Mouse (Mus musculus): ENCODE results near the gene Synpo2.

Synpo2 gene

GRCm38 (mm10) chr3:123164183-123164582 is 71.8 kb downstream of the Synpo2 start:
- no peak for DNase-seq (ENCODE audit: low read depth)

DNA sequence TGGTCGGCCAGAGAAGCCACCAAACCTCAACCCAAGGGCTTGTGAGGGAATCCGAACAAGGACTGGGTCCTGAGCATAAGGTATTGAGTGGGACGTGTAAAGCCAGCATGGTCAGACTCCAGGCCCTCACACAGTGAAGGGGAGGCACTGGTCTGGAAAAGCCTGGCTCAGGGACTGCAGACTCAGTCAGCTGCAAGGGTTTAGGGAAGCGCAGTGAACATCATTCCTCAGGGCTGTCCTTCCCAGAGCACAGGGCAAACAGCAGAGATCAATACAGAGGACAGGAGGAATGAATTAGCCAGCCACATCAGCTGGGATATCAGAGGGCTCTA is 72.8 kb downstream of the Synpo2 start:
- no peak for DNase-seq (ENCODE audit: low read depth)

DNA sequence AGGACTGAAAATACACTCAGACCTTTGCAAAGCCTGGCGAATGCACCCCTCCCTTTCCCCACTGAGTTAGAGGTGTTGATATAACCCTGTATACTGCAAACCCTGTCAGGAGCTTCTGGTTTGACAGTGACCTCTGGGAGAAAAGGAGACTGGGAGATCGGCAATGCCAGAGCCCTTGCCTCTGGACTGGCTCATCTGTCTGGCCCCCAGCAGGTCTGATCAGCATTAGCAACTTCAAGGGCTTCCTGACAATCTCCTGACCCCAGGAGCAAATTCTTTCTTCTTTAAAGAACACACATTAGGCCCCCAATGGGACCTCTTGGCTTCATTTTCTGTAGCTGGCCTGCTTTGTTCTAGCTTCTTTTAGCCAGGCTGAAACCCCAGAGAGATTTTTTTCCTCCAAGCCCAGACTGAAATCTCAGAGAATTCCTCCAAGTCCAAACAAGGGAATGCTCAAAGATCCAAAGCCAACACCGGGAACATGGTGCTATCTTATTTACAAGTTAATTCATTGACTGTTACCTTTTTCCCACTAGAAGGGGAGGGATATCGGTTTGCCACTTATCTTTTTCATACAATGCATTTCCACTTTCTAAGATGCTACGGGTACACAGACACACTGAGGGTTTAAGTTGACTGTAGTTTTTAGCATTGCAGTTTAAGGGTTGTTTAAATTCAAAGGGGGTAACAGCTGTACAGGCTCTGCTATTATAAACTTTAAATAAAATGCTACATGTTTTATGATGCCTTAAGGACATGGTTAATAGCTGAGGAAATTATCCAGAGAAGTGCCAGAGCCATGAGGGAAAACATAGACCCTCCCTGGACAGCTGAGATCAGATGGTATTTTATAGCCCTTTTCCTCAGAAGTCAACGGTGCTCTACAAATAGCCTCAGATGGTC is 73.4 kb downstream of the Synpo2 start:
- no peak for DNase-seq (ENCODE audit: low read depth)

- peak; percentile 34 for DNase-seq (ENCODE audit: low read depth)
Measured at GRCm38 (mm10) chr3:123160792-123161191, 75.2 kb downstream of the Synpo2 start.

DNA sequence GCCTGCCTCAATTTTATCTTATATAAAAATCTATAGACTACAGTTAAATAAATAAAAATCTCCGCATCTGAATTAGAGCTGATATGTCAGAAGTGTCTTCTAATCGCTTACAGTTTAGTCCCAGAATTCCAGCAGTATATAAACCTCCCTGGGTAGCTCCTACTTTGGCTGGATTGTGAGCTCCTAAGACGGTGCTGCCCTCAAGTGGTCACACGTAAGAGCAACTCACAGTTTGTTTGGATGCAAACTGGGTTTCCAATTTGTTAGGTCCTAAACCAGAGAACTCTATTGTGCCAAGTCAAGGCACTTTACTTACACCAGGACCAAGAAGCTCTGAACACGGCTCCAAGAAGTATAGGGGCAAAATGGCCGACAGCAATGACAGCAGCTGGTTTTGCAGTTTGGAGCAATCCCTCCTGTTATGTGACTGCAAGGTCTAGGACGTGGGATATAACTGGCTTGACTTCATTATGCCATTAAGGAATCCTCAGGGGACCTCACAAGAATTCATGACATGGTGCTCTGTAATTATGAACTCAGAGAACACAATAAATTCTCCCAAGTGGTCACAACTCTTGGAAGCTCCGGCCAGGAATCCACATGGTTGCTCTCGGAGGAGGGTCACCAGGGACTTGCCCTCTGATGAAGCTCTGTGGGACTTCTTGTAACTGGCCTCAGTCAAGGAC is 76.7 kb downstream of the Synpo2 start:
- peak; percentile 11 for DNase-seq (ENCODE audit: low read depth)

- no peak for DNase-seq (ENCODE audit: low read depth)
Measured at GRCm38 (mm10) chr3:123158579-123158978, 77.4 kb downstream of the Synpo2 start.

DNA sequence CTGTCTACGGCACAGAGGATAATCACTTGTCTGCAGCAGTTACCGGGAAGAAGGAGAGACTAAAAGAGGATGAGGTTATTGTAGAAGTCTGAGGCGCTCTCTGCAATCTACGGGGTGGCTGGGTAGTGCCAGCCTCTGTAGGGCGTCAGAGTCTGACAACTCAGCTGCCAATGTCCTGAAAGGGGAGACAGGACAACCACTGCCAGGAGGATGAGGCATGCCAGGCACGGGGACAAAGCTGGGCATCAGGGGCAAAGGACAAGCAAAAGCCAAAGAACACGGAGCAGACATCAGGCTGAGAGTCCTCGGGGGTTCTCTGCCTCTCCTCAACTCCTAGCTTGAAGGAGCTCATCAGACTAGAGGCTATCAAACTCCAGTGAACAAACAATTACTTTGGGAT is 82.6 kb downstream of the Synpo2 start:
- no peak for DNase-seq (ENCODE audit: low read depth)

DNA sequence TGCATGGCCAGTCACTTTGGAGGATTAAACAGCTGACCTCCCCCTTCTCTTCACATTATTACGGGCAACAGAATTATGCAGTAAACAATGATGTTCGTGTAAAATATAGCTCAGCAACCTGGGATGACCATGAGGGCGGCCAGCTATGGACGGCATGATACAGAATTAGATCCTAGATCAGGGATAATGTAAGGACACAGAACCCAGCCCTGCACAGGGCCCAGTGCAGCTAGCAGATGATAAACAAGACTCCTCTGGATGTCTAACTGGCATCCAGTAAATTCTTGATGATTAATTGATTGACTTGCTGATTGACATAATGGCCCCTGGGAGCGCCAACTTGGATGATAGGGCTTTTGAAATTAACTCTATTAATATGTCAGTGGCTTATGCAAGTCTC is 83.0 kb downstream of the Synpo2 start:
- DNase-seq (ENCODE audit: low read depth) = no peak

DNA sequence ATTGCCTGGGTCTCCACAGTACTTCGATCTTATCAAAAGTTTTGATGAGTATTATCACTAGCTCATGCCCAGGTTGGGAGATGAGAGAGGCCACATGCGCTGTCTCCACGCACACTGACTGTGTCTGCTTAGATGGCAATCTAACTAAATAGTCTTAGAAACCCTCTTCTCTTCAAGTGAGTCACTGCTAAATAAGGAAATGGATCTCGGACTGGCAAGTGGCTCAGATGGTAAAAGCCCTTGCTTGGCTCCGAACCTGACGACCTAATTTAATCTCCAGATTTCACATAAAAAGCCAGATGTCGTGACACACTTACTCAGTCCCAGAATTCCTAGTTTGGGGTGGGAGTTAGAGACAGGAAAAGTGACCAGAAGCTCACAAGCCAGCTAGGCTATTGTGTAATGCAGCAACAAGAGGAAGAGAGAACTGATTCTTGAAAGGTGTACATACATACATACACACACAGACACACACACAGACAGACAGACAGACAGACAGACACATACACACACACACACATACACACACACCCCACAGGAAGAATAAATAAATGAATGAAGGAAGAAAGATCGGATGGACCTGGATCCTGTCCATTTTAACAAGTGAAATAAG is 85.3 kb downstream of the Synpo2 start:
- DNase-seq (ENCODE audit: low read depth) = no peak

DNA sequence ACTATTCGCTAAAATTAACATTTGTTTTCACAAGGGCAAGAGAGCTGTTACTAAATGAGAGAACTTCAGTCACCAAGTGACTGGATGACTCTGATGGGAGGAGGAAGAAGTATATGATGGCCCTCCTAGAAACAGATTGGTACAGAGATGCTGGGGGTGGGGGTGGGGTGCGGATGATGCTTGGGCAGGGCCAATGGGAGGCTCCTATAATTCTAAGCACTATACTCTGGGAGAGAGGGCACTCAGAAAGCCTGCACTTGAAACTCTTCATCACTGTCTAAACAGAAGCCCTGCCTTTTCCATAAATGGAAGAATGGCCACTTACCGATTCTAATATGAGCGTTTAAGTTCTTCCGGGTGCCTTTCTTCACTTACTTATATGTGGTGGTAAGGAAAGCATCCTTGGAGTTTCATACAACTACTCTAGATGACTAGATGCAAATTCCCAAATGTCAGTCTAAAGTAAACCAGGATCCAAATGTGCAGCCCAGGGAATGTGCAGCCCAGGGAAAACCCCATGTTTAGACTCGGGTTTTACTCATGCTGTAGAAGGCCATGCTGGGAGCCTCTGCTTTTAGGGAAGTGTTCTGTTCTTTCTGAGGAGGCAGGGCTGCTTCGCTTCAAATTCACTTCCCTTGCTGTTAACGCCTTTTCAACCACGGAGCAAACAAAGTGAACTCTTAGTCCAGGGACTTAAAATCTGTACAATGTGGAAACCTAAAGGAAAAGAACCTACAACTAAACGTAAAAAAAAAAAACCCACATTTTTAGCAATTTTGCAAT is 86.4 kb downstream of the Synpo2 start:
- no peak for DNase-seq (ENCODE audit: low read depth)

DNA sequence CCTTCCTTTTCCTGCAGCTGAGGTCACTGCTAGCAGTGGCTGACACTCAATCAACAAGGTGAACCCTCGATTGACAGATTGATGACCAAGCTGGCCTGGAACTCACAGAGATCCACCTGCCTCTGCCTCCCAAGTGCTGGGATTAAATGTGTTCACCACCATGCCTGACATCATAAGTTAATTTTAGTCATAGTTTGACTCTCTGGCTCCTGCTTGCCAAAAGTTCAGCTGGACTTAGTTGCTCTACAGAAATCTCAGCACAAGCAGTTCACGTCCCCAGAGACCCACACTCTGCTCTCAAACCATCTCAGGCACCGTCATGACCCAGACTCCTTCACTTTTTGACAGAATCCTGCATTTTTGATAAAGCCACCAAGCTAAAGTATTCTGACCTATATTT is 87.3 kb downstream of the Synpo2 start:
- DNase-seq (ENCODE audit: low read depth) = no peak

DNA sequence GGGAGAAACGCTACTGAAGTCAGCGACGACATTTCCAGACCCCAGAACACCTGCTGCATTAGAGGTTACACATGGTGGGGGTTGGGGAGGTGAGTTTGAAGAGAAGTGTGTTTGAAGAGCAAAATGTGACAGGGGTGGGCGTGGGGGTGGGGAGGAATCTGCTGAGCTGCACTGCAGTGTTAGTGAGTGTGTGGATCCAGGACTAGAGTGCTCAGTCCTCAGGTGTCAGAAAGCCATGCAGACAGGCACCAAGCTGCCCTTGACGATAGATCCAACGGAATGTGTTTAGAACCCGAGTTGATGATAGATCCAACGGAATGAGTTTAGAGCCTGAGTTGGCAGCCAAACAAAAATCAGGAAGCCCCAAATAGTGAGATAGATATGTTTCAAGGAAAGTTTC is 89.4 kb downstream of the Synpo2 start:
- DNase-seq (ENCODE audit: low read depth) = no peak

- DNase-seq (ENCODE audit: low read depth) = no peak
Measured at GRCm38 (mm10) chr3:123145942-123146341, 90.0 kb downstream of the Synpo2 start.

DNA sequence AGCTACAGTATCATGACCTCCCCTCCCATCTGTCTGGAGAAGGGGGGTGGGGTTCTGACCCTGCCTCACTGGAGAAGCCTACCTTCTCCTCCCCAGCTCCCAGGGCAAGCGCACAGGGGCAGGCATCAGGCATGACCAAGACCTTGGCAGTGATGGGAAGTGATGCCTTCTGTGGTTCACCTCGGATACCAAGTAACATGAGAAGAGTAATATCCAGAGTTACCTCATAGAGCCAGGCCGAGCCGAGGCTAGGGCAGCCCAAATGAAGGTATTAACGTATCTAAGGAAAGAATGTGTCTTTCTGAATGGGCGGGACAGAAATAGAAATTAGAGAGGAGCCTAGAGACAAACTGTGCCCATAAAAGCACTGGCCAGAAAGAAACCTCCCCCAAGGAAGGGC is 92.5 kb downstream of the Synpo2 start:
- no peak for DNase-seq (ENCODE audit: low read depth)

GRCm38 (mm10) chr3:123142298-123142697 is 93.7 kb downstream of the Synpo2 start:
- DNase-seq (ENCODE audit: low read depth) = no peak

DNA sequence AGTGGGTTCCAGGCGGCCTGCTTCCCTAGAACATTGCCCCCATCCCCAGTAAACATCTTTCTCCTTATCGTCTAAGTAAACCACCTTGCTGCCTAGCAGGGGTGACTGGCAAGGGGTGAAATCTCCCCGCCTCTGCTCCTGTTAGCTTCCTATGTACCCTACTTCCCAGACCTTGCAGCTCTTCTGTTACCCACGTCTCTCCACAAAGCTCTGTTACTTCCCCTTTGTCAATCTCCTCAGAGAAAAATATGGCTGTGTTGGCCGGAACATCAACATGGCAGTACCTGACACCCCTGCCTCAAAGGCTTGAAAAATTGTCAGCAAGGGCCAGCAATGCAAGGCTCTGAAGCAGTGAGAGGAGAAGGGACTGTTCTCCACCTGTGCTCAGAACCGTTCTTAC is 94.9 kb downstream of the Synpo2 start:
- no peak for DNase-seq (ENCODE audit: low read depth)

GRCm38 (mm10) chr3:123140134-123140533 is 95.8 kb downstream of the Synpo2 start:
- DNase-seq (ENCODE audit: low read depth) = no peak

DNA sequence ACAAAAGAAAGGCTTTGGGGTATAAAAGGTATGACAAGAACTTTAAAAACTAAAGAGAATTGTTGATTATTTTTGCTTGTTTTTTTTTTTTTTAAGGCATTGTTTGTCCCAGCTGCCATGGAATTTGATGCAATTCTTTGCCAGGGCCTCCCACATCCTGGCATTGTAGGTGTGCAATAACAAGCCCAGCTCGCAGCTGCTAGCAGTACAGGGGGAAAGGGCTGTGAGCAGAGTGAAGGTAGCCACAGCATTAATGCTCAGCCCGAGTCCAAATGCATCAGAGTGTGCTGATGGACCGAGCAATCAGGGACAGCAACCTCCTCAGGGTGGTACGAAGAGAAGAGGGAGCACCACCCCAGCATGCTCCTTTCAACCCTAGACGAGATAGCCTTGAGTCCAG is 96.3 kb downstream of the Synpo2 start:
- DNase-seq (ENCODE audit: low read depth) = no peak

DNA sequence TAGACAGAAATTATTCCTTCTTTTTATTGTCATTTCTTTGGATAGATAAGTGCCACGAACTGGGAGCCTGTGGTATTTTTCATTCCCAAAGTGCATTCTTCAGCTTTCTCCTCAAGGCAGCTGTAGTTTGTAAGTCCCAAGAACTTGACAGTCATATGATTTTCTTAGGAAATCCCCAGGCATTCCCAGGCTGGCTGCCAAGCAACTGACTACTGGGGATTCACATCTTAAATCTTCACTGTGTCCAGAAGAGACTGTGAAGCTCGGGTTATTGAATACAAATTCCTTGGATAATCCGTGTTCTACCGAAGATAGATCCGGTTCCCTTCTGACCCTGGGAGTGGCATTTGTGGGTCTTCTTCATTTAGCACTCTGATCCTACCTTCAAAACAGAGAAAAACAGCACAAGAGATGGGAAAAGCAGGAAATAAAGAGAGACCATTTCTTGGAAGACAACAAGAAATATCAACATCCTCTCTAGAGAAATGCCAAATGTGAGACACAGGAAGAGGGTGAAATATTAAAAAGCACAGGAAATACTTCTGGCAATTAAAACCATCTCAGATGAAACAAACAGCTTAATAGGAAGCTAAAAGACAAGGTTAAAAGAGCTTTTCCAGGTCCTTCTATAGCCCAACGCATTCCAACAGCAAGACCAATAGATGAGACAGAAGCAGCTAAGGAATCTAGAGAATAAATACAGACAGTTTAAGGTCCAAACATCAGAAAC is 97.5 kb downstream of the Synpo2 start:
- DNase-seq (ENCODE audit: low read depth) = no peak

DNA sequence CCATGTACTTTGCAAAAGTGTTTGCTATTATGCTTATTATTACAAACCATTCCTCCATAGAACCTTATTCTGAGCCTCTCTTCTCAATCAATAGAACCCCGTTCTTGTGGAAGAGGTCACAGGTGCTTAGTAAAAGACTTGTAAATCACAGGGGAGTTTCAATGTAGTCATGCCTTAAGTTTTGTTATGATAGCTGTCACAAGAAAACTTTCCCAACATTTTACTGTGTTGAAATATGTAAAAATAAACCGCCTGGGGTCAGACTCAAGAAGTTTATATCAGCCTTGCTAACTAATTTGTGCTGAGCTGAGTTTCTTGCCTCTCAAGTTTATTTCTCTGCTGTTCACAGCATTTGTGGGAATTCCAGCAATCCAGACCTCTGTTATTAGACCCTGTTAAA is 103.8 kb downstream of the Synpo2 start:
- DNase-seq (ENCODE audit: low read depth) = no peak

- no peak for DNase-seq (ENCODE audit: low read depth)
Measured at GRCm38 (mm10) chr3:123131151-123131756, 104.7 kb downstream of the Synpo2 start.
